Mouse (Mus musculus) right cerebral cortex, adult 18-20 months (tissue): ENCODE data around the gene Clcnkb.

Experiments used
- DNase-seq: peaks from one replicate; pipeline ENCODE4 v3.0.0; 2022; ENCODE audit warnings: mixed read lengths

The Clcnkb gene

DNA sequence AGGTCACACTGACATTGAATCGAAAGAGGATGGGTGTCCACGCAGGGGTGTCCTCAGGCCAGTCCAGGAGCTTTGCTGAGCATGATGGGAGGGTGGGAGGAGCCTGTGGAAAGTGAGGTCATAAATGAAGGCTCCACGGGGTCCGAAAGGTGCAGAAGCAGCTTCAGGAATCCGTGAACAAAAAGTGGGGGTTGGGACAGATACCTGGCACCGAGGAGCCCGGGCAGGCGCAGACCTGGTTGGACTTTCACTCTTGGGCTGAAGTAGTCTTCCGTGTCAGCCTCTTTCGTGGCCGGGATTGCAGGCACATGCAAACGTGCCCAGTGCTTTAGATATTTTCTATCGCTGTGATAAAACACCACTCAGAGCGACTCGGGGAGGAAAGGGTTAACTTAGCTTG lies 15.6 kb downstream of the Clcnkb start:
- DNase-seq, result no peak

DNA sequence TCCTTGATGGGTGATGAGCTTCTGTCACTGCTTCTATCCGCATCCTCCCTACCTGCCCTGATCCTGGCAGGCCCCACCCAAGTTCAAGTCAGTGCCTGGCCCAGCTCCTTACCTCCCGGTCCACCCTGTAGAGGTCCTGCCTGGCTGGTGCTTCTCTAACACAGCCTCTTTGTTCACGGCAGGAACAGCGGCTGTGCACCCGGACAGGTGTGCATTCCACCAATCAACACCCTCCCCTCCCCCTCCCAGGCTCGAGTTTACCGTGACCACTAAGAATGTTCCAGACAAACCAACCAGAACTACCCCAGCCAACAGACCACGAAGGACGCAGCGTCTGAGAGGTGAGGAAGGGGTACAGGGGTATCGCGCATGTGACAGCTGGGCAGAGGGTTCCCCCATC lies 17.3 kb downstream of the Clcnkb start, which contains the start of gene Clcnka:
TSS of gene Clcnka (minus strand) at position 180 of the 400 bp plus-strand sequence.
- DNase-seq, result no peak

DNA sequence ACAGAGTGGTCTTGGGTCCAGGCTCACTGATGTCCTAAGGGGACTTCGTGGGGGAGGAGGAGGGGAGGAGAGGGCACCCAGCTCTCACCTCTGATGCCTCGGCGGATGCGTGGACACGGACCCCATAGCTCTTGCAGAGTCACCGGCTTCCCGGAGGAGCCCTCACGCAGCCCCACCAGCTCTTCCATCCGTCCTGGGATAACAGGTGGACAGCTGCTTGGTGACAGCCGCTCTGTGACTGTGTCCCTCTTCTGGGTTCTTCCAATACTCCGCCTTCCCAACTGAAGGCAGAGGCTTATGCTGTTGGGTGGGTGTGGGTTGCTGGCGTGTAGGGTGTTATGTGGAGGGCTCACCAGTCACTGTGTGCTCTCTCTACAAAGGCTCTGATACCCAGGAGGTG lies 18.0 kb downstream of the Clcnkb start:
- no peak for DNase-seq

DNA sequence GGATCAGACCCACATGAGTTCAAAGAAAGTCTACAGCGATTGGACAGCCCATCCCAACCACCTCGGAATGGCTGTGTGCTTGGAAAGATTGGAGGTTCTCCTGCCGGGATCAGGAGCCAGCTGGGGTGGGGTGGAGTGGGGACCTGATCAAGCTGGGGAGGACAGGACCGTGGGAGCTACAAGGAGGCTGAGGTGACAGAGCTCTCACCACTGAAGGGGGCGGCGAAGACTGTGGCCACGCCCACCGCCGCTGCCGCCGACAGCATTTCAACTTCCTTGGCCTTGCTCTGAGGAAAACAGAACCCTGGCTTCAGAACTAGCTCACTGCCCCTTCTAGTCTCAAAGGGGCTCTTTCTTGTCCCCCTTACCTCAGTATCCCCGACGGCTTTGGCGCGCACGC lies 21.1 kb downstream of the Clcnkb start:
- no peak for DNase-seq

DNA sequence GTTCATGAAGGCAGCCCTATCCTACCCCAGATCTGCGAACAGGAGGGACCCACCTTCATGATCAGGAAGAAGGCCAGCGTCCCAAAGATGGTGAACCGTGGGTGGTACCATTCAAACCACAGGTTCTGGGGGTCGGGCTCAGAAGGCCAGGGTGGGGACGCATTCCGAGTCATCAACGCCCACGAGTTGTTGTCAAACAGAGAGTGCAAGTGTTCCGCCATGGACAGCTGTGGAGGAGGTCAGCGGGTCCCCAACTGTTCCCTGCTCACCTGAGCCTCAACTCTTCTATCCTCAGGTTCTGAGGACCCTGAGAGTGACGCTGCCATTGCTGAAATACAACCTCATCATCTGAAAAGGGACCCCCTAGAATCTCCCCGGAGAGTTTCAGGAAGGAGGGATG lies 24.5 kb downstream of the Clcnkb start:
- no peak for DNase-seq

DNA sequence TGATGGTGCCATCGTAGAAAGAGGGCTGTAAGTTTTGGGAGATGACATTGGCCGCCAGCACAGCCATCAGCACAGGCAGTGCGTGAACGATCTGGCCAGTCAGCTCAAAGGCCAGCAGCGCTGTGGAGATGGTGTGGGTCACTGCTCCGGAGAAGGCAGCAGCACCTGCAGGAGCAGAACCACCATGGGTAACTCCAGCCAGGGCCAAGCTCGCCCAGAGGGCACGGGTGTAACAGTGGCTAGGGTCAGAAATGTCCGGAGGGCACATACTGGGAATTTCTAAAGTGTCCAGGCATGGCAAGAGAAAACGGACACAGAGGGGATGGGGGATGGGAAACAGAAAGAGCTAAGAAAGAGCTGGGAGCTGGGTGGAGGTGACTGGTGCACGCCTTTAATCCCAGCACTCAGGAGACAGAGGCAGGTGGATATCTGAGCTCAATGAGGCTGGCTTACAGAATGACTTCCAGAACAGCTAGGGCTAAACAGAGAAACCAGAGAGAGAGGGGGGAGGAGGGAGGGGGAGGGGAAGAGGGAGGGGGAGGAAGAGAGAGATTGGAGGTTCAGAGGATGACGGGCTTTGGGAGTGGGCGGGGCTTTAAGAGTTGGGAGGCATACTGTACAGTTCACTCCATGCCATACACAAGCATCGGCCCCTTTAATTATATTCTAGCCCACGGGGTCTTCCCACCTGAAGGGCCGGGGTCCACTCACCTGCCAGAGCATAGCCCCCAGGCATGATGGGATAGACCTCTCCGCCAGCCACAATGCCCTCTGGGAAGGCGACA lies 26.3 kb downstream of the Clcnkb start:
- no peak for DNase-seq

DNA sequence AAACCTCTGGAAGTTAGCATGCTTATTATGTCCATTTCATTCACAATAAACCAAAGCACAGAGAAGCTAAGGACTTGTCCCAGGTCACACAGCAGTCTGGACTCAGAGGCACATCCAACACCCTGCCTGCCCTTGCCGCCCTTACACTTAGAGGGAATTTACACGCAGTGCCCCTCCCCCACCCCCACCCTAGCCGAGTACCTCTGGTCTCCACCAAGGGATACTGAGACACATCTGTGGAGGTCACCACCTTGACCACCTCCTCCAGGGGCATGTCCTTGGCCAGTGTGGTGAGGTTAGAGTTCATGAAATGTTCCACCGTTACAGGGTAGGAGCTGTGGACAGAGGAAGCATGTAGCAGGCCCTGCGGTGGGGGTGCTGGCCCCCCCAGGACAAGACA lies 27.9 kb downstream of the Clcnkb start:
- no peak for DNase-seq

DNA sequence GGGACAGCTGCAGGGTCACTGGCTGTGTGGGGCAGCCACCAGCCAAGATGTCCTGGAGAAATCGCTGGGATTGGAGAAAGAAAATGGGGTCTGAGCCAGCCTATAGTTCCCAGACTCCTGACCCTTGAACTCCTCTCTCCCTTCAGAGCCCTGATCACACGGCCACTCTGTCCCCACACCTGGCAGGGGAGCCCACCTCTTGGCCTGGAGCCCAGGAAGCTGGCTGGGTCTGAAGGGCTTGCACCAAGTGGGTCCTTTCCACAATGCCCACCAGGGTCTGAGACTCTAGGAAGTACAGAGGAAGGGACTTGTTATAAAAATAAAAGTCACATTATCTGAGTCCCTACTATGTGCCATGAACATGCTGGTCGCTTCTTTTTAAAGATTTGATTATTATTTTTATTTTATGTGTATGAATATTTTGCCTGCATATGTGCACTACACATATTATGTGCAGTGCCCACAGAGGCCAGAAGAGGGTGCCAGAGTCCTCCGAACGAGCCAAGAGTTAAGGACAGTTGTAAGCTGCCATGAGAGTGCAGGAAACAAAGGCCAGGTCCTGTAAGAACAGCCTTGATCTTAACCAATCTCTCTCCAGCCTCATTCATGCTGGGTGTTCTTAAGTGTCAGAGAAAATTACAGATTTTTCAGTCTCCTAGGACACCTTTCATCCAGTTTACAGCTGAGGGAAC lies 28.6 kb downstream of the Clcnkb start:
- peak; percentile 41 for DNase-seq

DNA sequence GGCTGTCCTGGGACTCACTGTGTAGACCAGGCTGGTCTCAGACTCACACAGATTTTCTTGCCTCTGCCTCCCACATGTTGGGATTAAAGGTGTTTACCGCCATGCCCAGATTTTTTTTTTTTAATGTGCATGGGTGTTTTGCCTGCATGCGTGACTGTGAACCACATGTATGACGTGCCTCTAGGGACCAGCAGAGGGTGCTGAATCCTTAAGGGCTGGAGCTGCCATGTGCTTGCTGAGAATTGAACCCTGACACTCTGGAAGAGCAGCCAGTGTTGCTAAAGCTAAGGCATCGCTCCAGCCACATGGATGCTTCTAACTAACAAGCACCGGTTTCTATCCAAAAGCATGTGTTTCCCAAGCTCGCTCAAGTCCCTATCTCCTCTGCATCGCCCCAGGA lies 29.7 kb downstream of the Clcnkb start:
- DNase-seq, result no peak

DNA sequence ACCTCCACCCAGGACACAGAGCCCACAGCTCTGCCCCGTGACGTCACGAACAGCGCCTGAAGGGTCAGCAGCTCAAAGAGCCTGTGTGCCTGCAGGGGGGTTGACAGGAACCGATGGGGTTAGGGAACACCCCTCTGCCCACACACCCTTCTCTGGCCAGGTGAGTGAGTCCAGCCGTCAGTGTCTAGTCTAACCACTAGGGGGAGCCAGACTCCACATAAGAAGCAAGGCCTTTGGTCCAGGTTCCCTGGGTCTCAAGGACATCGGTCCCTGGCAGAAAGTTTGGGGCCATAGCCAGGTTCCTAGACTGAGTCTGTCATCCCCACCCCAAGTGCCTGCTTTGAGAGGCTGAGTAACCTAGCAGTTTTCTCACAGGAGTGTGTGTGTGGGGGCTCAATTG lies 30.5 kb downstream of the Clcnkb start:
- DNase-seq, result no peak

DNA sequence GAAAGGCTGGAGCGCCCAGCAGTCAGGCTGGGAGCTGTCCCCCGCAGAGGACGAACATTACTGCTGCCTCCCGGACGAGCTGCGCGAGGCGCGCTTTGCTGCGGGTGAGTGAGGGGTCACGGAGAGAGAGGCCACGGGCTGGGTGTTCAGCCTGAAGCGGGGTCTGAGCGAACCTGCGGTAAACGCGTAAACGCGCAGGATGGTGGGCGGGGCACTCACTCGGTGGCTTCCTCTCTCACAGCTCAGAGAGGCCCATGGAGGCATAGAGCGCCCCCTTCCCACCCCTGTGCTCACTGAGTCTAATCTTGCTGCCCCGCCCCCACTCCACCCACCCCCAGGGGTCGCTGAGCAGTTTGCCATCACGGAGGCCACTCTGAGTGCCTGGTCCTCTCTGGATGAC lies 33.4 kb downstream of the Clcnkb start:
- no peak for DNase-seq

DNA sequence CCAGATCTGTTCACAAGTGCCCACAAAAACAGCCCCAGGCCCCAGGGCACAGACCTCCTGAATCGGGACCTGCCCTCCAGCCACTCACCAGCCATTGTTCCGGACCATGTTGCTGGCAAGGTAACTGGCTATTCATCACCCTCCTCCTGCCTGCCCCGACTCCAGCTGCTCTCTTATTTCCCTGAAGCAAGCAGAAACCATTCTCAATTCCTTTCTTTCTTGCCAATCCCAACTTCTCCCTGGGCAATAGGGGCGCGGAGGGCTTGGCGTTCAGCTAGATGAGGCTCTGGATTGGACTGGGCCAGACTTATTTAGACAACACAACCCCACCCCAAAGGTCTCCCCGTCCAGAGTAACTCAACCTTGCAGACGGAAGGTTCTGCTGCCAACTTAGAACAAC lies 36.1 kb downstream of the Clcnkb start:
- no peak for DNase-seq

DNA sequence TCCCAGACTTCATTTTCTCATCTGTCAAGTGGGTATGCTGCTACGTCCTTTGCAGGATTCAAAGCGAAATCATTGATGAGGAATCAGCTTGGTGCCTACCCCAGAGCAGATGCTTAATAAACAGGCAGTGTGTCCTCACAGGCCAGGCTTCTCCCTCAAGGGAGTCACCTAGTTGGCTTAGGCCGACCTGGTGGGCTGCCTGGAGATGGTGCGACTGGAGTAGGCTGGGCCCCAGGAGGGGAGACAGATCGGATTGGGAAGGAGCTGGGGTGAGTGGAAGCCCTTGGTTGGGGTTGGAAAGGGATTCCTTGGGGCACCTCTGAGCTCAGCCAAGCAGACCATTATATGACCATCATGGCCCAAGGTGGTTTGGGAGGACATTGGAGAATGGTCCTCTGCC lies 43.4 kb downstream of the Clcnkb start:
- no peak for DNase-seq

DNA sequence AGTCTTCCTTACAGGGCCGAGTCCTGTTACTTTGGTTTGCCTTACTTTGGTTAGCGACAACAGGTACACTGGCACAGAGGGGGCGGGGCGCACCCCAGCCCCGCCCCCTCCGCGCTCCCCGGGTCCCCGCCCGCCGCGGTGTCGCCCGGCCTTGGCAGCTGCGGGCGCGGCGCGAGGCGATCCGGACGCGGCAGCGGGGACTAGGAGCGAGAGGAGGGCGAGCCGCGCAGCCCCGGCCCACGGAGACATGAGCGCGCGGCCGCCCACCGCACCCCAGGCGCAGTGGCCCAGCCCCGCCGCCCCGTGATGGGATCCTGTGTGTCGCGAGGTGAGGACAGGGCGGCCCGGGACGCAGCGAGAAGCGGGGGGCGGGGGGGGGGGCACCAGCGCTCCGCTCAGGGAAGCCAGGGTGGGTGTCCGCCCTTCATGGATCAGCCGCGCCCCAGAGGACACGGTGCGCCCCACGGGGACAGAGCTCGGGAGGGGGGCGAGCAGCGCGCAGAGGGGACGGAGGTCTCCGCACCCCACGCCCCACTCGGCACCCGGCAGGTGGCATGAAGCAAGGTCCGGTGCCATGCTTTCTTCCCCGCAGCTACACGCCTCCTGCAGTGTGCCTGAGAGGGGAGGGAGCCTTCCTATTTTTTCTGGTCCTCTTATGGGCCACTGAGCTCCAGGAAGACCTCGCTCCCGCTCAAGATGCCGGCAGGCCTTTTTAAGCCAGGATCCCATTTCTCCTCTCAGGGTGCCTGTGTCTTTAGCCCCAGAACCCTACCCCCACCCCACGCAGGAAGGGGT lies 47.6 kb downstream of the Clcnkb start, which contains the start of gene Fam131c:
TSS of gene Fam131c (plus strand) at position 224 of the 795 bp plus-strand sequence.
- DNase-seq, result no peak

DNA sequence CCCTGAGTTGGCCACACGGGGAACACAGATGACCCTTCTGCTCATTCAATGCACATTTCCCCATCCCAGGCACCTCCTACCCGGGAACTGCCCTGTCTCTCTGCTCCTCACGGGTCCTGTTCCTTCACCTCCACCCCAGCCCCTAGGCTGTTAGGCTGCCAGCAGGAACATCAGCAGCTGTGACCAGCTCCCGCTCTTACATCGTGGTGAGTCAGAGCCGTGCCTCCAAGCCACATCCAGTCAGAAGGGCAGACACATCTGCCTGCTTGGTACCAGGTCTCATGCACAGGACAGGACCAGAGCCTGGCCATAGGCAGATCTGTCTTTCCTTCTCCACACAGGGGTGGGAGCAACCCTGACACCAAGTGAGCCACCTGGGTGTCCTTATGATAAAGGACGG lies 49.9 kb downstream of the Clcnkb start:
- no peak for DNase-seq

DNA sequence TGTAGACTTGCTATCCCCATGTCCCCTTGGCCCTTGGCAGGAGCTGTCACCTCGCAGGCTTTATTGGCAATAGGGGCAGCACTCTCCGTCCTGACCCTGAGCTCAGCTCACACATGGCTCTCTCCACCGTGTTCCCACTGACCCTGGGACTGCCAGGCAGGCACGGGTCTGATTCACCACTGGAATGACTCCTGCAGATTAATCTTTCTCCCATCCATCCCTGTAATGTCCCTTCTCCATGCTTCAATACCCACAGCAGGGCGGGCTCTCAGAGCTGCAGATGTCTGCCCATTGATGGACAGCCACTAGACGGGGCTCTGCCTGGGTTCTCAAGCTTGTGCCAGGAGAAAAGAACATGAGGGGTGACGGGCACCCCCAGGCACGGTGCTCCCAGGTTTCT lies 50.7 kb downstream of the Clcnkb start:
- DNase-seq, result no peak

DNA sequence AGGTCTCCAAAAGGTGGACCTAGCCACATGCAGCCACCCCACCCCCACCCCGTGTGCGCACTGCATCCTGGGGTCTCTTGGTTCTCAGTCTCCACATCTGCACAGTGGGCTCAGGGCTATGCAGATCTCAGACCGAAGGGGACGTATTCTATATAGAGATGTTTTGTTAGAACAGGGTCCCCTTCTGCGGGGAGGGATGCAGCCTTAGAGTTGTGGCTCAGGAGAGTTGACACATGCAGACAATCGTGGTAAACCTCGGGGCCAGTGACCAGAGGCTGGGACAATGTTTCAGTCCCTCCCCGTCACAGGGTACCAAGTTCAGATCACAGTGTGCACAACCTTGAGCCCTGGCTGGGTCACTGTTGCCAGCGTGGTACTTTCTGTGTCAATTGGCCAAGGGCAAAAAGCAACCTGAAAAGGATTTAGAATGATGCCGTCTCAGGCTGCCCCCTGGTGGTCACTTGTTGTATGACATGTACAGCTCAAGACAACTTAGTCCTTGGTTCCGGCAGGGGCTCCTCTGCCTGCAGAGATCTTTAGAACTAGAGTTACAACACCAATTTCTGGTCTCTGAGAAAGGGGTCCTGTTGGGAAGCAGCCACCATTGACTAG lies 52.8 kb downstream of the Clcnkb start:
- DNase-seq, result peak; percentile 57

DNA sequence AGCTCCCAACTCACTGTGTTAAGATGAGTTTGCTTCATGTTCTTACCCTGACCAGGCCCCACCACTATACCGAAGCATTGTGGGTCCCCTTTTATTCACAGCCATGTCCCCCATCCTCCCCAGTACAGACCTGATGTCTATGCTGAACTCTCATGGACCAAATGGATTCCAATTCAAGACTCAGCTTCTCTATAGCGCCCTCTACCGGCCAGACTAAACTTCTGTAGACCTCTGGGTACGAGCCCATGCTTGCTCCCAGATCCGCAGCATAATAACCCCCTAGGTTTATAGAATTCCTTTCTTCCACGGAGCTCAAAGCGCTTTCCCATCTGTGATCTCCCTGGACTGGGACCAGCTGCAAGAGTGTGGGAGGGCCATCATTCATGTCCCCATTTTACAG lies 55.0 kb downstream of the Clcnkb start:
- DNase-seq, result no peak

DNA sequence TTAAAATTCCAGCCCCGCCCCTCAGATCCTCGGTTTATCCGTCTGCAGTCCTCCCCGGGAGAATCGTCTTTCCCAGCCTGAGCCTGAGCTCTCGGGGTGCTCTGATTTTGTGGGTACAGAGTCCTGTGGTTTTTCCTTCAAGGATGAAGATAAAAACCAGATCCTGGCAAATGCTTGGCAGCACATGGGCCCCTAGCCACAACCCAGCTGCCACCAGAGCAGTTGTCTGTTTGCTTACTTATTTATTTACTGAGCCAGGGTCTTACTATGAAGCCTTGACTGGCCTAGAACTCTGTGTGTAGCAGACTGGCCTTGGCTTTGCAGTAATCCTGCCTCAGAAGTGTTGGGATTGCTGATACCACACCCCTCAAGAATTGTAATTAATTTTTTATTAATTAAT lies 56.6 kb downstream of the Clcnkb start:
- DNase-seq, result no peak

DNA sequence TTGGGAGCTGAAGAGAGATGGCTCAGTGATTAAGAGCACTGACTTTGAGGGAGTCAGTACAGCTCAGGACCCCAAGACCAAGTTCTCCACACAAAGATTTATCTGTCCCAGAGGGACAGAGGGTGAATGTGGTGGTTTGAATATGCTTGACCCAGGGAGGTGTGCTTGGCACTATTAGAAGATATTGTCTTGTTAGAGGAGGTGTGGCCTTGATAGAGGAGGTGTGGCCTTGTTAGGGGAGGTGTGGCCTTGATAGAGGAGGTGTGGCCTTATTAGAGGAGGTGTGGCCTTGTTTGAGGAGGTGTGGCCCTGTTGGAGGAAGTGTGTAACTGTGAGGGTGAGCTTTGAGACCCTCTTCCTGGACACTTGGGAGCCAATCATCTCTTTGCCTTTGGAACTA lies 58.0 kb downstream of the Clcnkb start:
- no peak for DNase-seq
